Mouse (Mus musculus): ENCODE data around the gene Sema4b.
A peak's percentile ranks its signal among the peaks of the same experiment; 100 is the strongest.

Gene Sema4b

DNA sequence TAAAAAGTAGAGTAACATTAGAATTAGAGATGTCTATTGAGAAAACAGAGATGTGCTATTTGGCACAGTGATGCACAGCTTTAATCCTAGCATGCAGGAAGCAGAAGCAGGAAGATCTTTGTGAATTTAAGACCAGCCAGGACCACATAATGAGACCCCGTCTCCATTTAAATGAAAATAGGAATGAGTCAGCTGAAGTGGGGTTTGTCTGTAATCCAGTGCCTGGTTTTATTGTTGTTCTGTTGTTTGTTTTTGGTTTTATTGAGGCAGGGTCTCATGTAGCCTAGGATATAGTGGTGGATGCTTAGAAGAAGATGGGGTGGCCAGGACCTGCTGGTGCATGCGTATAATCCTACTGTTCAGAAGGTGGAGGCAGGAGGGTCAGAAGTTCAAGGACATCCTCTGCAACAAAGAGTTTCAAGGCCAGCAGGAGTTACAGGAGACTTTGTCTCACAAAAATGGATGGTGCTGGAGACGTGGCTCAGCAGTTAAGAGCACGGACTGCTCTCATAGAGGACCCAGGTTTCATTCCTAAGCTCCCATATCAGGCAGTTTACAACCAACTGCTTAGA, 34.6 kb downstream of the Sema4b start:
- Histone ChIP-seq H3K4me1 (replicated peaks; ENCODE audit: low read depth, low read length) (peaks cover 93% of the 10 kb centered on the region), H3K4me3 (replicated peaks; ENCODE audit: low read length) (peak overlapping the region; percentile 51; the same call in 1 of the 2 replicates), H3K27me3 (ENCODE audit: insufficient read depth, low read length) (no peaks in the 10 kb centered on the region), H3K36me3 (ENCODE audit: insufficient read depth, low read length) (peaks cover 98% of the 10 kb centered on the region), H3K9me3 (ENCODE audit: low read length) (no peaks in the 10 kb centered on the region)
- TF ChIP-seq CTCF (conservative IDR thresholded peaks at IDR 0.05; ENCODE audit: low read length) (no peak), NANOG (IDR thresholded peaks at IDR 0.05; ENCODE audit: borderline replicate concordance, low read length) (no peak), POU5F1 (IDR thresholded peaks at IDR 0.05; ENCODE audit: borderline replicate concordance, low read length) (peak; percentile 77)

GRCm38 (mm10) chr7:80227065-80227464, 40.4 kb downstream of the Sema4b start:
- Histone ChIP-seq H3K4me3 (replicated peaks; ENCODE audit: low read length) (no peak overlapping the region), H3K27me3 (ENCODE audit: insufficient read depth, low read length) (no peaks in the 10 kb centered on the region), H3K4me1 (replicated peaks; ENCODE audit: low read depth, low read length) (peaks cover 94% of the 10 kb centered on the region), H3K36me3 (ENCODE audit: insufficient read depth, low read length) (peaks cover 88% of the 10 kb centered on the region), H3K9me3 (ENCODE audit: low read length) (no peaks in the 10 kb centered on the region)
- TF ChIP-seq CTCF (conservative IDR thresholded peaks at IDR 0.05; ENCODE audit: low read length): peak; percentile 32
- TF ChIP-seq POU5F1 (IDR thresholded peaks at IDR 0.05; ENCODE audit: borderline replicate concordance, low read length): no peak

DNA sequence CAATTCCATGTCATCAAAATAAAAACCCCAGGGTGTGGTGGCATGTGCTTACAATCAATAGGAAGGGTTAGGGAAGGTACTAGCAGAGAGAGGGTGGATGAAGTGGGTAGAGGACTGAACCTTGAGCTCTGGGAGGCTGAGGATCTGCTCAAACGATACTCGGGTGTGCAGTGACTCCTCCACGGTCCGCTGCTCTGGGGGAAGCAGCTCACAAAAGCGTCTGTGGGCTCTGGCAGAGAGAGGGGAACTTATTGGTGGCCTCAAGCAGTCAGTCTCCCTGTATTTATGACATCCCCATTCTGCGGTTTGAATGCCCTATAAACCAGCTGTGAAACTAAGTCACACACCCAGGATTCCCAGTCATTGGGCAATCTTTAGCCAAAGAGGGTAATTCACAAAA, 43.6 kb downstream of the Sema4b start:
- peaks cover 64% of the 10 kb centered on the region for H3K36me3 ChIP-seq (ENCODE audit: insufficient read depth, low read length)
- TF ChIP-seq CTCF (conservative IDR thresholded peaks at IDR 0.05; ENCODE audit: low read length): no peak
- no peak for TF ChIP-seq POU5F1 (IDR thresholded peaks at IDR 0.05; ENCODE audit: borderline replicate concordance, low read length)
- TF ChIP-seq NANOG (IDR thresholded peaks at IDR 0.05; ENCODE audit: borderline replicate concordance, low read length): no peak
- H3K27me3 ChIP-seq (ENCODE audit: insufficient read depth, low read length): no peaks in the 10 kb centered on the region
- H3K9me3 ChIP-seq (ENCODE audit: low read length): no peaks in the 10 kb centered on the region
- peaks cover 75% of the 10 kb centered on the region for H3K4me1 ChIP-seq (replicated peaks; ENCODE audit: low read depth, low read length)
- H3K4me3 ChIP-seq (replicated peaks; ENCODE audit: low read length): no peak overlapping the region

DNA sequence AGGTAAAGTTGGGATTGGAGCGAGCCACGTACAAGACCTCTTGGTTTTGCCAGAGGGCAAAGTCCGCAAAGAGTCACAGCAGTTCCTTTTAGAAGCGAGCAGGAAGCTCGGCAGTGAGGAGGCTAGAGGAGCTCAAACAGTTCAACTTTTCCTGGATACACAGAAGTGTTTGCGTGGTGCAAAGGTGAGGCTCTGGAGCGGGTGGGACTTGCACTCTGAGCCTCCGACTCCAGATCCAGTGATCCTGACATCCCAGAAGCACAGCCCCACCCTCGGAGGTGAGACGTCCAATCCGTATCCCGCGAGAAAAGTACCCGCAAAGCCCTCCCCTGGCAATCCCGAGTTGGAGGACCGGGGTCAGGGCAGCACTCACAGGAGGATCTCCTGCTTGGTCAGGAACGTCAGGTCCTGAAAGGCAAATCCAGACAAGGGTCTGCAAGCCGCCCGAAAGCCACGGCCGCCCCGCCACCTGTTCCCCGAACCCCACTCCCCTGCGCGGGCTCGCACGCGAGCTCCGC, 45.4 kb downstream of the Sema4b start:
- no peak for TF ChIP-seq POU5F1 (IDR thresholded peaks at IDR 0.05; ENCODE audit: borderline replicate concordance, low read length)
- TF ChIP-seq CTCF (conservative IDR thresholded peaks at IDR 0.05; ENCODE audit: low read length): no peak
- no peak for TF ChIP-seq NANOG (IDR thresholded peaks at IDR 0.05; ENCODE audit: borderline replicate concordance, low read length)
- H3K36me3 ChIP-seq (ENCODE audit: insufficient read depth, low read length): peaks cover 61% of the 10 kb centered on the region
- no peaks in the 10 kb centered on the region for H3K27me3 ChIP-seq (ENCODE audit: insufficient read depth, low read length)
- no peaks in the 10 kb centered on the region for H3K9me3 ChIP-seq (ENCODE audit: low read length)
- peak overlapping the region; percentile 91 for H3K4me3 ChIP-seq (replicated peaks; ENCODE audit: low read length)
- peaks cover 59% of the 10 kb centered on the region for H3K4me1 ChIP-seq (replicated peaks; ENCODE audit: low read depth, low read length)

DNA sequence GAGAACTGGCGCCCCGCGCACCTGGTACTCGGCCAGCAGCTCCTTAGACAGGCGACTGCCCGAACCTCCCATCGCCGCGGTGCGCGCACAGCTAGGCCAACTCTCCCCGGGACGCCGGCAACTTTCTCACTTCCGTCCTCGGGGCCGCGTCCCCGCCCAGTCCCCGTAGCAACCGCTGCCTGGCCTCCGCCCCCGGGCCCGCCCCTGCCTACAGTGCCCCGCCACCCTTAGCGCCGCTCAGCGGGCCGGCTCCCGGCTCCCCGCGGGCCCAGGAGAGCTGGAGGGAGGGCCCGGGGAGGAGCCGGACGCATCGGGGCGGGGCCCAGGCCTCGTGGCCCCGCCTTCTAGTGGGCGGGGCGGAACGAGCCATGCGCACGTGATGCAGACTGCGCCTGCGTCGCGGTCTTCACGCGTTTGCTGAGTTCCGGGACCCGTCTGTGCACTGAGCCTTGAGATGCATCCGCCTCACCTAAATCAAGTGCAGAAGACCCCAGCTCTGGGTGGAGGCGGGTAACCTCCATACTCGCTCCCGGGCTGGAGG, 45.9 kb downstream of the Sema4b start, which contains the start of the genes Cib1 and Gdpgp1:
TSS of gene Cib1 (minus strand) at position 325 of the 541 bp plus-strand sequence.
TSS of gene Gdpgp1 (plus strand) at position 377 of the 541 bp plus-strand sequence.
- H3K9me3 ChIP-seq (ENCODE audit: low read length): no peaks in the 10 kb centered on the region
- H3K27me3 ChIP-seq (ENCODE audit: insufficient read depth, low read length): no peaks in the 10 kb centered on the region
- peaks cover 54% of the 10 kb centered on the region for H3K4me1 ChIP-seq (replicated peaks; ENCODE audit: low read depth, low read length)
- TF ChIP-seq NANOG (IDR thresholded peaks at IDR 0.05; ENCODE audit: borderline replicate concordance, low read length) (no peak), POU5F1 (IDR thresholded peaks at IDR 0.05; ENCODE audit: borderline replicate concordance, low read length) (no peak), CTCF (conservative IDR thresholded peaks at IDR 0.05; ENCODE audit: low read length) (no peak)
- peak within 1 kb of the TSS; percentile 91 for H3K4me3 ChIP-seq (replicated peaks; ENCODE audit: low read length)
- H3K36me3 ChIP-seq (ENCODE audit: insufficient read depth, low read length): peaks cover 56% of the 10 kb centered on the region

DNA sequence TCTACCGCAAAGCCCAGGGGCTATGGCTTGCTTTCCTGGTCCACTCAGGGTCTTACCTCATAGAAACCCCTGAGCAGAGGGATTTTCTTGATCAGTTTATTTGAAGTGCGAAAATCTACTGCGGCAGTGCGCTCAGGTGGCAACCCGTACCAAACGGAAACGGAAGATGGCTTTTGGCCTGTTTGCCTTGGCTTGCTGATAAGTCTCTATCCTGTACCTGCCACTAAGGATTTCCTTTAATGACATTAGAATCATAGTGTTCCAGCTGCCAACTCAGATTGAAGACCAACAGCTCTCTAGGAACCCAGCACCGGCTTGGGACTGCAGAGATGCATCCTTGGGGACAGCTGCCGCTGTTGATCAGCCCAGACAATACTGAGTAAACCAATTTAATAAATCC, 47.2 kb downstream of the Sema4b start:
- H3K4me3 ChIP-seq (replicated peaks; ENCODE audit: low read length): peak overlapping the region; percentile 91
- H3K36me3 ChIP-seq (ENCODE audit: insufficient read depth, low read length): peaks cover 51% of the 10 kb centered on the region
- peaks cover 52% of the 10 kb centered on the region for H3K4me1 ChIP-seq (replicated peaks; ENCODE audit: low read depth, low read length)
- no peaks in the 10 kb centered on the region for H3K27me3 ChIP-seq (ENCODE audit: insufficient read depth, low read length)
- no peak for TF ChIP-seq NANOG (IDR thresholded peaks at IDR 0.05; ENCODE audit: borderline replicate concordance, low read length)
- TF ChIP-seq POU5F1 (IDR thresholded peaks at IDR 0.05; ENCODE audit: borderline replicate concordance, low read length): no peak
- no peak for TF ChIP-seq CTCF (conservative IDR thresholded peaks at IDR 0.05; ENCODE audit: low read length)
- no peaks in the 10 kb centered on the region for H3K9me3 ChIP-seq (ENCODE audit: low read length)

DNA sequence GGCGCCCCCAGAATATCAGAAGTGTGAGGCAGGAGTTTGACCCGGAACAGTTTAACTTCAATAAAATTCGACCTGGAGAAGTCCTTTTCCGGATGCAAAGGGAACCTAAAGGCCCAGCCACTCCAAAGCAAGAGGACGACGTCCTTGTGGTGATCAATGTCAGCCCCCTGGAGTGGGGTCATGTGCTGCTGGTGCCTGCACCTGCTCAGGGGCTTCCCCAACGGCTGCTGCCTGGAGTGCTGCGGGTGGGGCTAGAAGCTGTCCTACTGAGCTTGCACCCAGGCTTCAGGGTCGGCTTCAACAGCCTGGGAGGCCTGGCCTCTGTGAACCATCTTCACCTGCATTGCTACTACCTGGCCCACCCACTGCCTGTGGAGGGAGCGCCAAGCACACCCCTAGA, 51.9 kb downstream of the Sema4b start:
- peak overlapping the region; percentile 65 for H3K4me3 ChIP-seq (replicated peaks; ENCODE audit: low read length)
- TF ChIP-seq NANOG (IDR thresholded peaks at IDR 0.05; ENCODE audit: borderline replicate concordance, low read length) (no peak), POU5F1 (IDR thresholded peaks at IDR 0.05; ENCODE audit: borderline replicate concordance, low read length) (no peak), CTCF (conservative IDR thresholded peaks at IDR 0.05; ENCODE audit: low read length) (no peak)

GRCm38 (mm10) chr7:80241661-80242060, 55.0 kb downstream of the Sema4b start:
- Histone ChIP-seq H3K36me3 (ENCODE audit: insufficient read depth, low read length) (peaks cover 40% of the 10 kb centered on the region), H3K27me3 (ENCODE audit: insufficient read depth, low read length) (no peaks in the 10 kb centered on the region), H3K4me3 (replicated peaks; ENCODE audit: low read length) (no peak overlapping the region), H3K4me1 (replicated peaks; ENCODE audit: low read depth, low read length) (peaks cover 41% of the 10 kb centered on the region), H3K9me3 (ENCODE audit: low read length) (no peaks in the 10 kb centered on the region)
- TF ChIP-seq CTCF (conservative IDR thresholded peaks at IDR 0.05; ENCODE audit: low read length) (no peak), POU5F1 (IDR thresholded peaks at IDR 0.05; ENCODE audit: borderline replicate concordance, low read length) (no peak), NANOG (IDR thresholded peaks at IDR 0.05; ENCODE audit: borderline replicate concordance, low read length) (no peak)

More for the DNA sequence above, 51.9 kb downstream of the Sema4b start:
- H3K4me1 ChIP-seq (replicated peaks; ENCODE audit: low read depth, low read length): peaks cover 47% of the 10 kb centered on the region
- H3K27me3 ChIP-seq (ENCODE audit: insufficient read depth, low read length): no peaks in the 10 kb centered on the region
- H3K36me3 ChIP-seq (ENCODE audit: insufficient read depth, low read length): peaks cover 59% of the 10 kb centered on the region
- no peaks in the 10 kb centered on the region for H3K9me3 ChIP-seq (ENCODE audit: low read length)
